Mouse (Mus musculus) megakaryocyte, embryonic 14.5 days (primary cell): ENCODE data around the gene H2-T24.

Source experiments
- FLI1 ChIP-seq: IDR thresholded peaks from 2 replicates; pipeline ENCODE4 v1.6.1; 2012; ENCODE audit warnings: low read length, inconsistent platforms, mixed read lengths
- GATA1 ChIP-seq: IDR thresholded peaks from 3 replicates; pipeline ENCODE4 v1.6.1; 2012; ENCODE audit warnings: mixed read lengths, low read length, inconsistent platforms, borderline replicate concordance

- no peak for TF ChIP-seq GATA1
- TF ChIP-seq FLI1, result no peak
Observed at GRCm38 (mm10) chr17:36025197-36025596, 4.8 kb upstream of the H2-T24 start.
